Mouse (Mus musculus) mouse embryonic stem cell (cell line): Measurements from ENCODE around the gene Prkar1b.

ENCODE experiments used
- in situ Hi-C, 2 experiments: fragments of 300-500 bp; cut with MboI; formaldehyde crosslinking; loops; 1 replicate in 1 of 2; 3 replicates in 1 of 2; pipeline ENCODE4 v1.14.3; 2019 to 2020; ENCODE audit warnings: low sequenced_read_pairs in 2 of 2, low pct_unique_long_range_greater_than_20kb in 1 of 2, mixed read lengths in 1 of 2; ENCODE audit not compliant: unreplicated experiment in 1 of 2

Gene Prkar1b

DNA sequence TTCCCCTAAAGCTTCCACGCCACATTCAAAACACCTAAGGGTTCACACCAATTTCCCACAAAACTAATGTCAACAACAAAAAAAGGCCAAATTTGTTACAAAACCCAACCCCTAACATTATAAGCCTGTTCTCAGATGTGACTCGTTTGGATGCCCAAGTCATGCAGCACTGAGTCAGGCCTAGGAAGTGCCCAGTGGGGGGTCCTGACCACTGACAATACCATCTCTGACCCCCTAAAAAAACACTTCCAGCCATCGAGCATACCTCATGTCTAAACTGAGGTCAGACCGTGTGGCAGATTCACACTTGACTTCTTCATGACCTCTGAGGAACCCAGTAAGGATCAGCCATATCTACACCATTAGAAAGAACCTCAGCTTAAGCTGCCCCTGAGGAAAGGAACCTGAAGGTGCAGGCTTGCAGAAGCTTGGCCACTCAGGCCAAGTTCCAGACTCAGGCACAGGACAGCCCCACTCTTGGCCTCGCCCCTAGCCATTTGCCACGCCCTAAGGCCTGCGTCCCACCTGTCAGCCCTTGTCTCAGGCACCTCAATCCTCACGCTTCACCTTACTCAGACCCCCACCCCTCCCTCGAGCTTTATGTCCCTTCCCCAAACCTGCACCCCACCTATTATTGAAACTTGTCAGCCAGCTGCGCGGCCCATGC is 662 bp downstream of the Prkar1b start:
- in situ Hi-C loops = no loop called here

DNA sequence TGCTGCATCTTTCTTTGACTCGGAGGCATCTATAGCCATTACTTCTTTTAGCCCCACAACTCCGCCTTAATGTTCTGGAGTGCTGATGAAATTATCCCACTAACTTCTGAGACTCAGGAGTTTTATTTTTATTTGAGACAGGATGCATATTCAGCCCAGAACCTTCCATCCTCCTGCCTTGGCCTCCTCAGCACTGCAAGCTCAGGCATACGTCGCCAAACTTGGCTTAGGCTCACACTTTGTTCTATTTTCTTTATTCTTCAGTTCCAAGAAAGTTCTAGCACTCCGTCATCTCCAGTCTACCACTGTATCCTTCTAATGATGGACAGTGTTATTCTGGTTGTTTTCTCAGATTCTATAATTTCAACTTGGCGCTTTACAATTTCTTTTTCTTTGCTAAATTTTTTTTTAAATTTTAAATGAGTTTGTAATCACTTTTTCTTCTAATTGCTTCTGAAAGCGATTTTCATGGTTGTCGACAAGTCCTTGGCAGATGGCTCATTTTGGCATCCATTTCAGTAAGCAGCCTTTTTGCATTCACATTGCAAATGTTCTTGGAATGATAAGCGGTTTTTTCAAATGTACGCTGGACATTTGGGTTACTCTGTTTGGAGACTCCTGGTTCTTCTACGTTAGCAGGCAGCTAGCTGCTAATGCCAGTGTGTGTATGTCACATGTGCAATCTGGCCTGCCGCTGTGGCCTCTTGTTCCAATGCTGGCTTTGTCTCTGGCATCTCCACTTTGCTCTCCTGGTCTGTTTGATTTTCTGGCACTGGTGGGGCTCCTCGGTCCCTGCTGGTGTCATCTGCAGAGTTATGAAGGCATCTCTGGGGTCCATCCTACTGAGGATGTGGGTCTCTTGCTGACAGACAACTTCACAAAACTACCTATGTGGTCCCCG is 2.4 kb downstream of the Prkar1b start:
- in situ Hi-C loops = no loop called here

DNA sequence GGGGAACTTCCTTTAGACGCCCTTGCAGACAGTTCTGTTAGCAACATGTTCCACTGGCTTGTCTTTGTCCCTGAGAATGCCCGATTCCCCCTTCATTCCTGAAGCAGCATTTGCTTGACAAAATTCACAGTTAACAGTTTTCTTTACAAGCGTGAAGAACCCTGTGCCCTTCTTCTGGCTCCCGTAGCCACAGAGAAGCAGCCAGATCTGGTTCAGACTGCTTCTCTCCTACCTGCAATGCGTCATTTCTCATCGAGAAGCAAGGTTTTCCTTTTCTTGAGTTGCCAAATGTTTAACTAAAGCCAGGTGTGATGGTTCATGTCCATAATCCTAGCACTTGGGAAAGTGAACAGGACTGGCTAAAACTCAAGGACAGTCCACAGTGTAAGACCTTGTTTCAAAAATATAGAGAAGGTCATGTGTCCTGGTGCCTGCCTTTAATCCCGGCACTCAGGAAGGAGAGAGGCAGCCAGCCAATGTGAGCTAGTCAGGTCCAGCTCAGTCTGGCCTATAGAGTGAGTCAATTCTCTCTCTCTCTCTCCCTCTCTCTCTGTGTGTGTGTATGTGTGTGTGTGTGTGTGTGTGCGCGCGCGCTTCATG is 3.2 kb downstream of the Prkar1b start:
- in situ Hi-C loops = no loop called here

DNA sequence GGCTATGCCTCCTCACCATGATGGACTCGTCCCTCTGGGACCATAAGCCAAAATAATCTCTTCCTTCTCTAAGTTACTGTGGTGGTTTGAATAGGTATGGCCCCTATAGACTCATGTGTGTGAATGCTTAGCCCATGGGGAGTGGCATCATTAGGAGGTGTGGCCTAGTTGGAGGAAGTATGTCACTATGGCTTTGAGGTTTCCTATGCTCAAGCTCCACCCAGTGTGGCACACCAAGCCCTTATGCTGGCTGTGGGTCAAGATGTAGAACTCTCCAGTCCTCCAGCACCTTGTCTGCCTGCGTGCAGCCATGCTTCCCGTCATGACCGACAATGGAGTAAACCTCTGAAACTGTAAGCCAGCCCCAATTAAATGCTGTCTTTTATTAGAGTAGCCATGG is 4.1 kb downstream of the Prkar1b start:
- in situ Hi-C loops = no loop called here

DNA sequence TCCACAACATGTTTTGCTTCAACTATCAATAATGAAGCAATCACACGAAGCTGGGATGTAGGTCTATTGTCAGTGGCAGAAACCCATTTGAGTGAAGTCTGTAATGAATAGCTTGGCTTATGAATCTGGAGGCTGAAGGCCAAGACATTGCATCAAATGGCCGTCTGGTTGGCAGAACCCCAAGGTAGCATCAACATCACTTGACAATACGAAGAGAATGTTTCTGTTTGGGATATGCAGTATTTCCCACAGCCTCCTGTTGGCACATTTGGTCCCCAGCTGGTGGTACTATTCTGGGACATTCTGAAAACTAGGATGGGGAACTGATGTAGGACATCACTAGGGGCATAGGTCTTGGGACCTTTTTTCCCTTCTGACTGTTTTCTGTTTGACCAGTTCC is 5.9 kb downstream of the Prkar1b start:
- in situ Hi-C loops = no loop called here

DNA sequence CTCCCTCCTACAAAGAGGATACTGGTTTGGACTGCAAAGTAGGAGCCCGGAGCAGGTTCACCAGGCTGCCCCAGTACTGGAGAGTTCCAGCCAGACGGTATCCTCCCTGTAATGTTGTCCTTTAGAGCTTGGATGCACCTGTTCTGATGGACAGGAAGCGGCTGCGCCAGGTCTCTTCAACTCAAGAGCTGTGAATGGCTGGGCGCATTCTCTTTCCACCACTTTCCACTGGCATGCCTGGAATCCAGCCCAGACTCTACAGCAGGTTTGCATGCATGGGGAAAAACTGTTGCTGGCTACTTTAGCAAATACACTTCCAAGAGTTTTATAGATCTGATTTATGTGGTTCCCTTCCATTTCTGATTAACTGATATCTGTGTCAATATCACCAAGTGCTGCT is 8.5 kb downstream of the Prkar1b start:
- in situ Hi-C loops = no loop called here

DNA sequence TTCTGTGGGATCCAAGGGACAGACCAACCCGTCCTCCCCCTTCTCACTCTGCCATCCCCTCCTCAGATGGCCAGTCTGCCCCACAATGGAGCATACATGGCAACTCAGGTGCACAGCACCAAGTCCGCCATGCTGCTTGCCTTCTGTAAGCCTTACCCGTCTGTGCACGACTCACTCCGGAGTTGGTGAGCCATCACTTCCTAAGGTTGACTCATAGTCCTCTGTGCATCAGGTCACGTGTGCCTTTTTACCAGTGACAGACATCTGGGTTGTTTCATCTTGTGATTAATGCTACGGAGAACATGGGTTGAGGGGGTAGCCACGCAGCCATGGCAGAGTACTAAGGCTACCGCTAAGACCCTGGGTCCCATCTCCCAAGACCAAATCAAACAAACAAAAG is 9.2 kb downstream of the Prkar1b start:
- in situ Hi-C loops = no loop called here

DNA sequence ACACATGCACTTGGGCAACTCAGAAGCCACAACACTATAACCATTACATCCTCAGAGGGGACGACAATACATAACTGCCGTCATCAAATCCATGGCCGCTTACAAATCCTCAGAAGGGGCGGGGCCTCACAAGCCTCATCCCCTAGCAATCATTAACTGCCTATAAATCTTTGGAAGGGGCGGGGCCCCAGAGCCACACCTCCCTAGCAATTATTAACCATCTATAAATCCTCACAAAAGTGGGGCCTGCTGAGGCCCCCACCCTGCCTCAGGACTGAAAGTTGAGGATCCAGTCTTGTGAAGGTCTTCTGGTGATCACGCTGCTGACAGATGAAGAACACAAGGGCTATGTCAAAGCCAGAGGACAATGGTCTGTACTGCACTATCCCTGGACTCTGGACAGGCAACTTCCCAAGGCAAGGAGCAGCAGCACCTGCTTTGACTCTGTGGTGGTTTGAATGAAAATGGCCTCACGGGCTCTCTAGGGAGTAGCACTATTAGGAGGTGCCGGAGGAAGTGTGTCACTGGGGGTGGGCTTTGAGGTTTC is 10.8 kb downstream of the Prkar1b start:
- in situ Hi-C loops = no loop called here

DNA sequence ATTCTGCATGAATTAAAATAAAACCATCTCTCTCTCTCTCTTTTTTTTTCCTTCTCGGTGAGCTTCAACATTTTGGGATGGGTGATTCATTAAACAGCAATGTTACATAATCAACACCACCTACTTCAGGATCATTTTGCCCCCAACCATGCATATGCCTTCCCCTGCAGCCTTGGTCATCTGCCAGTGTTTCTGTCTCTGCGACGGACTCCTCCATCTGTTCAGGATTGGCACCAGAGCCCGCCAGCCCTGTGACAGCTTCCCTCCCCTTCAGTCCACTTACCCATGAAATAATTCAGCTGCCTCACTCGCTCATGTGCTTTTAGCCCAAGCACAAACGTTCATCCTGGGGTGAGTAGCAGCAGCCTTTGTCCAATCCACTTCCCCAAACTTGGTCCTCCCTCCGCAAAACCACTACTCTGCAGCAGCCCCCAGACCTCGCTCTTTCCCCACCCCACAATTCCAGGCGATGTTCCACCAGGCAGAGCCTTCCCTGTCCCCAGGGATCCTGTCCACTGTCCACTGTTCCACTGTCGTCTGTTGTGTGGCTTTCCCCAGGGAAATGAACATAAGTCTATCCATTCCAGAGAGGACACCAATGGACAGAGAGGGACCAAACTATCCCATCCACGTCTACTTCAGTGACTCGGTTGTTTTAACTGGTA is 11.4 kb downstream of the Prkar1b start:
- in situ Hi-C loops = no loop called here

DNA sequence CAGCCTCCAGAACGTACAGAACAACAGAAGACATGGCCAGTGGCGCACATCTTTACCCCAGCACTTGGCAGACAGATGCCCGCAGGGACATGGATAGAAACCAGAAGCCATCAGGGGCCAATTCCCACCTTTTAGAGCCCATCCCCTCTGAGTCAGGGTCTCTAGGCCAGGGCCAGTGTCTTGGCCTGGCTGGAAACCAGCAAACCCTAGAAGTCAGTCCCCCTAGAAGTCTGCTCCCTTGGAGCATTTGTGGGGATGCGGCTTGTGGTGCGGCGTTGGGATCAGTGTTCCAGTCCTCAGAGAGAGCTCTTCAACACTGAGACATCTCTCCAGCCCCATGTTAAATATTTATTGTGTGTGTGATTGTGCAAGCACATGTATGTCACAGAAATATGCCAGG is 12.6 kb downstream of the Prkar1b start:
- in situ Hi-C loops = no loop called here

DNA sequence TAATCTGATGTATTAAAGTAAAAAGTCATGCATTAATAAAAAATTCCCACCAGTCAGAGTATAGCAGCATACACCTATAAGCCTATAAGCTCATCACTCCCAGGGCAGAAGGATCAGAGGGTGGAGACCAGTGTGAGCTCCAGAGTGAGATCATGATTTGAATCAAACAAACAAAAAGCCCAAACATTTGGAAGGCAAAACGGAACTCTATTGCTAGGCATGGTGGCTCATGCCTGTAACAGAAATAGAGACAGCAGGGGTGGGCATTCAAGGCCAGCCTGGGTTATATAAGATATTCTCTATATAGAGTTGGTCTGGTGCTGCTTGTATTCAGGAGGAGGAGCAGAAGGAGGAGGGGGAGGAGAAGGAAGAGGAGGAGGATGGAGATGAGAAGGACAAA is 13.5 kb downstream of the Prkar1b start:
- in situ Hi-C loops = no loop called here

DNA sequence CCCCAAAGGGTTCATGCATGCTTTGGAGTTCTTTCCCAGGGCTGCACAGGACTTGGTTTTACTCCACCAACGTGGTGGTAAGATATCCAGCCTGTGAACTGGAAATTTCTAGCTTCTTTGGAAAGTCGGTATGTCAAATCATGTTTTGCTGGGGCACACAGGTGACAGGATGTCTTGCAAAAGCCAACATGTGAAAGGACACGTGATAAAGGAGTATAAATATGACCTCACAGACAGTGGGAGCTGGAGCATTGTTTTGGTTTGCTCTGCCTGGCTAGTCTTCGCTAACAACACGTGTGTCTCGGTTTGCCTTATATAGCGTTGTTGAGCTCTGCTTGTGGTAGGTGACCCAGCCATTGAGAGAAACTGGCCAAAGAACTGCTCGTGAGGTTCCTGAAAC is 15.3 kb downstream of the Prkar1b start:
- in situ Hi-C loops = no loop called here

DNA sequence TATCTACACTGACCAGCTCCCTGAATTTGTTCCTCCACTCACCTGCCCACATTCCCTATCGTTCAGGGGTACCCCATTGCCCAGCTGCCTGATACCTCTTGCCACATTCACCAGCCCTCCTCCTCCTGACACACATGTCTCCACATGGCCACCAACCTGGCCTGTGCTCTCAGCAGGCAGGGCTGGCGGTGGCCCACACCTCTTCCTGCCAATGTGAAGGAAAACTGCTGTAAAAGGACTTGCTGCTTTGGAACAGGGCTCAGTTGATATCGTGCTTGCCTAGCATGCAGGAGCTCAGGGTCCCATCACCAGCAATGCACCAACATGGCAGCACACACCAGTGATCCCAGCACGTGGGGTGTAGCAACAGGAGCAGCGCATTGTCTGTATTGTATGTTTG is 19.4 kb downstream of the Prkar1b start:
- in situ Hi-C loops = no loop called here

DNA sequence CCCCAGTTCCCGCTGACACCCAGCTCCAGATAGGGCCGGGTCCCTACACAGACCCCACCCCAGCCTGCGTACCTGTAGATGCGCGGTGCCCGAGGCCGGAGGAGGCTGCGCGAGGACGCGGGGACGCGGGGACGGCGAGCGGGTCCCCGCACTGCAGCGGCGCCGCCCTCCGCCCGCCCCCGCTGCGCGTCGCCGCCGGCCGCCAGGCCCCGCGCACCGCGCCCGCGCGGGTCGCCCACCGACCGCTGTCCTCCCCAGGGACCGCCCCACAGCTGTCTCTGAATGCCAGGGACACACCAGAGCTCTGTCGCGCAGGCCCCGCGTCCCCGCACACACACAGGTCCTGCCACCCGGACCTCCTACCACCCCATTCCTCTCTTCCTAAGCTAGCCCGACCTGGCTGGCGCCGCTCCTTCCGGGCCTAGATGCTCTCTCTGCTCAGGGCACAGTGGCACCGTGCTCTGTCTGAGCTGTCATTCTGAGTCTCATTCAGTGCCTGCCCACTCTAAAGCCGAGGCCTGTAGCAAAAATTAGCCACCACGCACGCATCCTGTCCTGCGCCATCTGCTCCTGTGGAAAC is 20.1 kb downstream of the Prkar1b start:
- in situ Hi-C loops = no loop called here

DNA sequence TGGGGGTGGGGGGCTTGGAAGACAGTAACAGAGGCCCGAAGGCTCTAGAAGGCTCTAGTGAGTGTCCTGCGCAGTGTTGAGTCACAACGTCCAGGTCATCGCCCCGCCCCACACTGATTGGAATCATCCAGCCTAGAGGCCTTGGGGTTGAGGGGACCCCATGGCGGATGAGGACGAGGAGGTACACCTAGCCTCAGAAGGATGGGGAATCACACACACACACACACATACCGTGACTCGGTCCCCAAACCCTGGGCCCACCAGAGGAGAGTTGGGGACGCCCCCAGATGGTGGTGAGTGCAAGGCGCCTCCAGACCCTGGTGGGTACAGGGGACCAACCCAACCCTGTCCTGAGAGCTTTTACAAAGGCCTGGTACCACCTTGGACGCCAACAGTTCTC is 20.7 kb downstream of the Prkar1b start:
- in situ Hi-C loops = no loop called here

DNA sequence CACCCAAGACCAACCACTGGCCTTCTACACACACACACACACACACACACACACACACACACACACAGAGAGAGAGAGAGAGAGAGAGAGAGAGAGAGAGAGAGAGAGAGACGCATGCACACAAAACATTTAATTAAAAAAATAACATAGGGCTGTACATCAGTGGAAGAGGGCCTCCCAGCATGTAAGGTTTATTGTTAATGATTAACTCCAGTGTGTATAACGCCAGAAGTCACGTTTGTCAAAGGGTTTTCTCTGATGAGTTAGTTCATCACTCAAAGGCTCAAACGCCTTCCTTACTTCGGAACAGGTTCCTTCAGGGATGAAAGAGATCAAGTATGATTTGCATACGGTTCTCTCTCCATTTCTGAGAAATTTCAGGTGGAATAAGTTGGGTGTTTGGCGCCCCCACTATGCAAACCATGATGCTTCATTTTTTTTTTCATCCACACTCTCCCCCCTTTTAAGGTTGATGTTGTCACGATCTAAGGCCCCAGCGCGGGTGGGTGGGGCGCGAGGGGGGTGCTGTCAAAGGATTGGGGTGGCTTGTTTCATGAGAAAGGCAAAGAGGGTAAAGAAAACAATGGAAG is 21.2 kb downstream of the Prkar1b start:
- in situ Hi-C loops = no loop called here

DNA sequence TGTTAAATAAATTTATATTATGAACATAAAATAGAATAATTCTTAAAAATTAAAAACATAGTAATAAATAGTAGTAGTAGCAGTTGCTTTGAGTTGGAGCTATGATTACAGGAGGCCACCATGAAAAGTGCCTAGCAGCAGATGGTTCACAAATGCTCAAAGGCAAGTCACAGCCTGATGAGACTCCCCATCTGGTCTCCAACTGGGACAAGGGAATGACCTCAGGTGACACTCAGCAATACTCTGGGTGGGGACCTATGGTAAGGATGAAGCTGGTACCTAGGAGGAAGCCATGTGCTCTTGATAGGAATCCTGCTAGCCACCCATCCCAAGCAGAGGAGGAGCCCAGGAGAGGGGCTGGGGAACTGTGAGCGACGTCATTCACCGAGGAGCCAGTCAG is 24.1 kb downstream of the Prkar1b start:
- in situ Hi-C loops = no loop called here

DNA sequence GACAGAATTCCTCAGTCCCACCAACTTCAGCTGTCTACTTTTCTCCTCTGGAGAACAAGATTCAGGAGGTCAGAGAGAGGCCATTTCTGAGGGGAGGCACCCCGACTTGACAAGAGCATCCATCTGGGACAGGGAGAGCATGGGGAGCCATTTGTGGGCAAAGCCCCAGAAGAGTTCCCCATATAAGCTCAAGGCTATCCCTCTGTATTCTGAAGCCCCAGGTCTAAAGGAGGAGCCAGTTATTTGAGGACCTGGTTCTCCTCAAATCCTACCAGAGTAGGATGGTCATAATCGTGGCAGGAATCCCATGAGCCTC is 30.9 kb downstream of the Prkar1b start:
- in situ Hi-C loops = no loop called here
